Mouse (Mus musculus) ES-E14 (cell line): ENCODE results near the gene Ctr9. TPM values are rescaled to one million over a fixed set of nuclear protein-coding genes. Genes with fewer than 3 reads are reported as not detected.

Experiments
- DNase-seq: peaks from one replicate; pipeline ENCODE4 v3.0.0-alpha.2; 2013; ENCODE audit warnings: low read depth, low spot score
- H3K27ac ChIP-seq: 2 replicates; pipeline ENCODE4 v1.5.1; 2012; ENCODE audit warnings: low read depth, mild to moderate bottlenecking, low read length, moderate library complexity, mixed read lengths; ENCODE audit not compliant: poor library complexity, insufficient read depth, severe bottlenecking
- H3K36me3 ChIP-seq: 2 replicates; pipeline ENCODE4 v1.6.1; 2012; ENCODE audit warnings: mild to moderate bottlenecking, low read length, moderate library complexity, mixed read lengths; ENCODE audit not compliant: control insufficient read depth, poor library complexity, insufficient read depth, severe bottlenecking
- H3K4me1 ChIP-seq, 2 experiments: fragments of 150-350 bp in 1 of 2; sonication (generic) in 1 of 2; 2 replicates each; pipeline ENCODE4 v1.6.1; 2012; ENCODE audit warnings: low read length in 2 of 2, mild to moderate bottlenecking in 1 of 2, mixed read lengths in 1 of 2; ENCODE audit not compliant: control insufficient read depth in 2 of 2, insufficient read depth in 2 of 2, poor library complexity in 1 of 2
- H3K4me3 ChIP-seq, 2 experiments: fragments of 150-350 bp in 1 of 2; sonication (generic) in 1 of 2; 2 replicates each; pipeline ENCODE4 v1.5.1; 2012; ENCODE audit warnings: low read length in 2 of 2, low read depth in 1 of 2, mild to moderate bottlenecking in 1 of 2, mixed read lengths in 1 of 2; ENCODE audit not compliant: insufficient read depth in 1 of 2, poor library complexity in 1 of 2, severe bottlenecking in 1 of 2
- H3K9ac ChIP-seq: 2 replicates; pipeline ENCODE4 v1.6.1; 2012; ENCODE audit warnings: low read depth, mild to moderate bottlenecking, low read length, mixed read lengths; ENCODE audit not compliant: poor library complexity, insufficient read depth, severe bottlenecking
- H3K9me3 ChIP-seq: fragments of 150-350 bp; sonication (generic); 2 replicates; pipeline ENCODE4 v1.6.1; 2012; ENCODE audit warnings: low read depth, mild to moderate bottlenecking, low read length; ENCODE audit not compliant: control insufficient read depth, insufficient read depth
- CHD2 ChIP-seq: IDR thresholded peaks from 2 replicates; pipeline ENCODE4 v1.6.1; 2014; ENCODE audit warnings: mild to moderate bottlenecking, low read depth, low read length, inconsistent platforms
- HCFC1 ChIP-seq: IDR thresholded peaks from 2 replicates; pipeline ENCODE4 v1.6.1; 2012; ENCODE audit warnings: low read length, inconsistent platforms, borderline replicate concordance; ENCODE audit not compliant: insufficient read depth
- MAFK ChIP-seq: IDR thresholded peaks from 2 replicates; pipeline ENCODE4 v1.6.1; 2014; ENCODE audit warnings: mild to moderate bottlenecking, low read depth, low read length, inconsistent platforms; ENCODE audit not compliant: insufficient read depth
- ZC3H11A ChIP-seq: IDR thresholded peaks from 2 replicates; pipeline ENCODE4 v1.6.1; 2012; ENCODE audit warnings: low read depth, mild to moderate bottlenecking, inconsistent platforms, low read length, borderline replicate concordance
- ZNF384 ChIP-seq: IDR thresholded peaks from 2 replicates; pipeline ENCODE4 v1.6.1; 2012; ENCODE audit warnings: low read depth, low read length, inconsistent platforms
- in situ Hi-C, 2 experiments: fragments of 600-800 bp; cut with MboI; formaldehyde crosslinking; loops; one replicate each; pipeline ENCODE4 v1.15.1; 2025; ENCODE audit warnings: low sequenced_read_pairs in 2 of 2, inconsistent platforms in 1 of 2; ENCODE audit not compliant: unreplicated experiment in 2 of 2
- total RNA-seq: library from RNA; depleted of rRNA; stranded (reverse); fragments of 300-350 nt; gene quantifications from 2 replicates; pipeline ENCODE4 v1.2.3, GENCODE M21; 2012

The Ctr9 gene
- total RNA-seq, 1 experiment, result 71.9 TPM

- no peaks in the 10 kb centered on the region for H3K9me3 ChIP-seq
- peaks cover 0 to 3% of the 10 kb centered on the region in 2 experiments; a peak in 1 of 4 replicates for H3K4me1 ChIP-seq
- no peaks in the 10 kb centered on the region for H3K36me3 ChIP-seq
- H3K4me3 ChIP-seq, result no peak overlapping the region
- DNase-seq, result no peak
- in situ Hi-C loops, result no loop called here
- H3K9ac ChIP-seq, result no peak overlapping the region
- no peak overlapping the region for H3K27ac ChIP-seq
- TF ChIP-seq ZNF384 (no peak), MAFK (no peak), HCFC1 (no peak)
These were observed 43.0 kb upstream of the Ctr9 start for GRCm38 (mm10) chr7:110985581-110986265.

- Histone ChIP-seq H3K4me3 (no peak overlapping the region), H3K27ac (no peak overlapping the region), H3K4me1 (peaks cover 0 to 3% of the 10 kb centered on the region in 2 experiments; a peak in 1 of 4 replicates), H3K36me3 (no peaks in the 10 kb centered on the region), H3K9ac (no peak overlapping the region), H3K9me3 (no peaks in the 10 kb centered on the region)
- no peak for TF ChIP-seq ZC3H11A
- no peak for TF ChIP-seq MAFK
- TF ChIP-seq HCFC1, result no peak
- no peak for TF ChIP-seq ZNF384
- TF ChIP-seq CHD2, result no peak
- DNase-seq, result no peak
- in situ Hi-C loops, result no loop called here
These were observed 40.7 kb upstream of the Ctr9 start for GRCm38 (mm10) chr7:110988081-110988480.

GRCm38 (mm10) chr7:110989286-110989879 lies 39.4 kb upstream of the Ctr9 start:
- Histone ChIP-seq H3K27ac (no peak overlapping the region), H3K36me3 (no peaks in the 10 kb centered on the region), H3K4me3 (no peak overlapping the region), H3K9me3 (no peaks in the 10 kb centered on the region), H3K9ac (no peak overlapping the region), H3K4me1 (peaks cover 0 to 3% of the 10 kb centered on the region in 2 experiments; a peak in 1 of 4 replicates)
- DNase-seq, result no peak
- TF ChIP-seq CHD2 (no peak), ZC3H11A (no peak), HCFC1 (no peak), MAFK (no peak), ZNF384 (no peak)
- in situ Hi-C loops, result no loop called here

GRCm38 (mm10) chr7:110990356-110991220 lies 38.2 kb upstream of the Ctr9 start:
- in situ Hi-C loops, result no loop called here

More at GRCm38 (mm10) chr7:110990356-110991220, 38.2 kb upstream of the Ctr9 start:
- Histone ChIP-seq H3K36me3 (no peaks in the 10 kb centered on the region), H3K9me3 (no peaks in the 10 kb centered on the region), H3K4me1 (peaks cover 0 to 3% of the 10 kb centered on the region in 2 experiments; a peak in 1 of 4 replicates), H3K27ac (no peak overlapping the region), H3K9ac (no peak overlapping the region), H3K4me3 (no peak overlapping the region)
- TF ChIP-seq ZC3H11A (no peak), CHD2 (no peak), MAFK (no peak), HCFC1 (no peak), ZNF384 (no peak)
- no peak for DNase-seq
